Mouse (Mus musculus) liver, embryonic 14.5 days (tissue): ENCODE measurements around the gene Lrrc29. TPM values are rescaled to one million over a fixed set of nuclear protein-coding genes. Genes with fewer than 3 reads are reported as not detected.

Experiments used
- ATAC-seq: fragments of 200-750 bp; cut with Nextera tagmentation; 2 replicates; pipeline ENCODE4 v1.8.0; 2017; ENCODE audit warnings: moderate number of reproducible peaks, mild to moderate bottlenecking, moderate library complexity; ENCODE audit not compliant: insufficient read depth
- DNase-seq, 3 experiments: peaks; one replicate each; pipeline ENCODE4 v3.0.0-alpha.2; 2012 to 2013; ENCODE audit warnings: low read depth in 3 of 3, low spot score in 3 of 3
- H3K27ac ChIP-seq: fragments of 300-500 bp; sonication (generic); 2 replicates; pipeline ENCODE4 v1.5.1; 2014; ENCODE audit warnings: moderate library complexity, mild to moderate bottlenecking, control low read depth, inconsistent platforms
- H3K27me3 ChIP-seq: fragments of 300-500 bp; sonication (generic); 2 replicates; pipeline ENCODE4 v1.6.1; 2014; ENCODE audit warnings: mild to moderate bottlenecking, low read length, moderate library complexity; ENCODE audit not compliant: control insufficient read depth, insufficient read depth
- H3K36me3 ChIP-seq: fragments of 300-500 bp; sonication (generic); replicated peaks from 2 replicates; pipeline ENCODE4 v1.6.1; 2014; ENCODE audit warnings: low read depth; ENCODE audit not compliant: control insufficient read depth, insufficient read depth
- H3K4me1 ChIP-seq, 2 experiments: fragments of 200-500 bp in 1 of 2; fragments of 300-500 bp in 1 of 2; sonication (generic) in 1 of 2; replicated peaks; 2 replicates each; pipeline ENCODE4 v1.6.1; 2012 to 2014; ENCODE audit warnings: antibody characterized with exemption in 1 of 2, inconsistent platforms in 1 of 2, low read length in 1 of 2; ENCODE audit not compliant: control insufficient read depth in 2 of 2, insufficient read depth in 2 of 2
- H3K4me2 ChIP-seq: fragments of 300-500 bp; sonication (generic); 2 replicates; pipeline ENCODE4 v1.6.1; 2014; ENCODE audit warnings: low read depth, mild to moderate bottlenecking, control low read depth, moderate library complexity
- H3K4me3 ChIP-seq, 2 experiments: fragments of 200-500 bp in 1 of 2; fragments of 300-500 bp in 1 of 2; sonication (generic) in 1 of 2; 2 replicates each; pipeline ENCODE4 v1.5.1; 2012 to 2014; ENCODE audit warnings: low read depth in 2 of 2, low read length in 2 of 2, mild to moderate bottlenecking in 2 of 2, control low read depth in 1 of 2, inconsistent platforms in 1 of 2, moderate library complexity in 1 of 2; ENCODE audit not compliant: insufficient read depth in 1 of 2
- H3K9ac ChIP-seq: fragments of 300-500 bp; sonication (generic); replicated peaks from 2 replicates; pipeline ENCODE4 v1.6.1; 2014; ENCODE audit warnings: mild to moderate bottlenecking, control low read depth, moderate library complexity
- H3K9me3 ChIP-seq: fragments of 300-500 bp; sonication (generic); 2 replicates; pipeline ENCODE4 v1.6.1; 2016; ENCODE audit warnings: low read length, mixed read lengths; ENCODE audit not compliant: control insufficient read depth
- CTCF ChIP-seq: IDR thresholded peaks from 2 replicates; pipeline ENCODE4 v1.5.1; 2016; ENCODE audit warnings: antibody characterized with exemption, low read depth, control low read depth
- EP300 ChIP-seq: IDR thresholded peaks from 2 replicates; pipeline ENCODE4 v1.6.1; 2016; ENCODE audit warnings: antibody characterized with exemption, low read depth
- WGBS: fragments of 180-500 bp; shearing (Covaris S2); extraction: QIAGEN DNeasy Blood & Tissue Kit; methylation state at CpG from one replicate; pipeline ENCODE4 v1.1.7; 2014; ENCODE audit not compliant: insufficient replicate concordance; 5-methylcytosine and 5-hydroxymethylcytosine counted together
- microRNA counts: library from miRNA; unstranded; fragments of <30 nt; microRNA quantifications from one replicate; lab custom pipeline; 2016
- microRNA-seq: library from miRNA; unstranded; fragments of <30 nt; microRNA quantifications from one replicate; pipeline ENCODE4, GENCODE M21; 2016
- polyA plus RNA-seq, 2 experiments: library from polyadenylated mRNA; depleted of rRNA in 1 of 2; stranded (reverse) in 1 of 2; unstranded in 1 of 2; fragments of >200 nt; fragmentation: Nextera tagmentation in 1 of 2; extraction: Ambion mirVana in 1 of 2; gene quantifications; 2 replicates each; pipeline versions ENCODE4 v1.2.1 to v1.2.3; 2012 to 2014

Lrrc29 gene
- polyA plus RNA-seq, 2 experiments: 9.1 to 10.4 TPM

- Histone ChIP-seq H3K4me3 (peak overlapping the region; percentile 78 to 89; a peak in 3 of 4 replicates), H3K36me3 (no peaks in the 10 kb centered on the region), H3K9me3 (no peaks in the 10 kb centered on the region), H3K4me2 (peak overlapping the region; percentile 98), H3K9ac (no peak overlapping the region), H3K4me1 (peaks cover 6 to 16% of the 10 kb centered on the region in 2 experiments), H3K27me3 (peaks cover 43% of the 10 kb centered on the region), H3K27ac (no peak overlapping the region)
- WGBS: 43% methylated on average over 16 of the region's 16 CpGs
- ATAC-seq (no peak), DNase-seq (no peak)
- TF ChIP-seq EP300 (no peak), CTCF (no peak)
Observed at GRCm38 (mm10) chr8:105263244-105263912, 62.7 kb downstream of the Lrrc29 start.

MicroRNAs within 50 kb of the gene (microRNA counts, 519-probe panel; counts per million panel counts)
- 69.9 counts per million for microRNA mmu-miR-328 (lab: Ali Mortazavi, UCI)

Small RNAs within 50 kb of the gene (microRNA-seq; reads per million reads assigned to microRNA genes)
- gene Gm27320 (not detected), gene Mir328 (373 reads per million, percentile 62 among the genes with 10 or more reads in this experiment)

Other genes with a start within 250 kb of the Lrrc29 start
- gene Ces3b, start 242.5 kb downstream of the Lrrc29 start, polyA plus RNA-seq (2012; rRNA removed): not detected in 2 replicates
- not detected in 2 replicates for gene Ces3b, start 242.5 kb downstream of the Lrrc29 start, polyA plus RNA-seq (2014; fragmentation: Nextera tagmentation; extraction: Ambion mirVana)
- gene Ces4a, start 194.5 kb downstream of the Lrrc29 start, polyA plus RNA-seq (2012; rRNA removed): not detected in 2 replicates
- not detected in 2 replicates for gene Ces4a, start 194.5 kb downstream of the Lrrc29 start, polyA plus RNA-seq (2014; fragmentation: Nextera tagmentation; extraction: Ambion mirVana)
- gene Cbfb, start 155.6 kb downstream of the Lrrc29 start, polyA plus RNA-seq (2012; rRNA removed): 3.6 and 5.8 TPM in 2 replicates
- gene Cbfb, start 155.6 kb downstream of the Lrrc29 start, polyA plus RNA-seq (2014; fragmentation: Nextera tagmentation; extraction: Ambion mirVana): 7.5 and 7.8 TPM in 2 replicates
- 10.7 and 11.9 TPM in 2 replicates for gene D230025D16Rik, start 101.1 kb downstream of the Lrrc29 start, polyA plus RNA-seq (2012; rRNA removed)
- 14.7 and 16.7 TPM in 2 replicates for gene D230025D16Rik, start 101.1 kb downstream of the Lrrc29 start, polyA plus RNA-seq (2014; fragmentation: Nextera tagmentation; extraction: Ambion mirVana)
- 1.6 and 1.7 TPM in 2 replicates for gene B3gnt9, start 71.1 kb downstream of the Lrrc29 start, polyA plus RNA-seq (2012; rRNA removed)
- gene B3gnt9, start 71.1 kb downstream of the Lrrc29 start, polyA plus RNA-seq (2014; fragmentation: Nextera tagmentation; extraction: Ambion mirVana): 2.3 and 3.1 TPM in 2 replicates
- 5.5 and 6.0 TPM in 2 replicates for gene Tradd, start 61.7 kb downstream of the Lrrc29 start, polyA plus RNA-seq (2012; rRNA removed)
- gene Tradd, start 61.7 kb downstream of the Lrrc29 start, polyA plus RNA-seq (2014; fragmentation: Nextera tagmentation; extraction: Ambion mirVana): 11.5 and 15.8 TPM in 2 replicates
- 1.0 and 1.3 TPM in 2 replicates for gene Fbxl8, start 61.6 kb downstream of the Lrrc29 start, polyA plus RNA-seq (2012; rRNA removed)
- gene Fbxl8, start 61.6 kb downstream of the Lrrc29 start, polyA plus RNA-seq (2014; fragmentation: Nextera tagmentation; extraction: Ambion mirVana): 0.75 and 0.83 TPM in 2 replicates
- 0.03 TPM in 1 of 2 replicates, not detected in the other for gene Hsf4, start 56.5 kb downstream of the Lrrc29 start, polyA plus RNA-seq (2012; rRNA removed)
- gene Hsf4, start 56.5 kb downstream of the Lrrc29 start, polyA plus RNA-seq (2014; fragmentation: Nextera tagmentation; extraction: Ambion mirVana): 0.08 TPM in 1 of 2 replicates, not detected in the other
- gene Nol3, start 50.1 kb downstream of the Lrrc29 start, polyA plus RNA-seq (2012; rRNA removed): 0.02 and 0.03 TPM in 2 replicates
- not detected in 2 replicates for gene Nol3, start 50.1 kb downstream of the Lrrc29 start, polyA plus RNA-seq (2014; fragmentation: Nextera tagmentation; extraction: Ambion mirVana)
- 1.3 and 1.6 TPM in 2 replicates for gene 4931428F04Rik, start 36.4 kb downstream of the Lrrc29 start, polyA plus RNA-seq (2012; rRNA removed)
- gene 4931428F04Rik, start 36.4 kb downstream of the Lrrc29 start, polyA plus RNA-seq (2014; fragmentation: Nextera tagmentation; extraction: Ambion mirVana): 0.48 and 0.62 TPM in 2 replicates
- 6.2 and 6.5 TPM in 2 replicates for gene Exoc3l, start 30.2 kb downstream of the Lrrc29 start, polyA plus RNA-seq (2012; rRNA removed)
- gene Exoc3l, start 30.2 kb downstream of the Lrrc29 start, polyA plus RNA-seq (2014; fragmentation: Nextera tagmentation; extraction: Ambion mirVana): 4.5 and 4.7 TPM in 2 replicates
- gene E2f4, start 28.6 kb downstream of the Lrrc29 start, polyA plus RNA-seq (2012; rRNA removed): 275 and 297 TPM in 2 replicates
- gene E2f4, start 28.6 kb downstream of the Lrrc29 start, polyA plus RNA-seq (2014; fragmentation: Nextera tagmentation; extraction: Ambion mirVana): 206 and 227 TPM in 2 replicates
- gene Elmo3, start 20.7 kb downstream of the Lrrc29 start, polyA plus RNA-seq (2012; rRNA removed): 3.6 and 4.2 TPM in 2 replicates
- 2.5 and 2.8 TPM in 2 replicates for gene Elmo3, start 20.7 kb downstream of the Lrrc29 start, polyA plus RNA-seq (2014; fragmentation: Nextera tagmentation; extraction: Ambion mirVana)
- 59.1 and 66.5 TPM in 2 replicates for gene Tmem208, start 76 bp upstream of the Lrrc29 start, polyA plus RNA-seq (2012; rRNA removed)
- gene Tmem208, start 76 bp upstream of the Lrrc29 start, polyA plus RNA-seq (2014; fragmentation: Nextera tagmentation; extraction: Ambion mirVana): 103 and 107 TPM in 2 replicates
- 3.4 and 4.4 TPM in 2 replicates for gene Fhod1, start 21.7 kb upstream of the Lrrc29 start, polyA plus RNA-seq (2012; rRNA removed)
- gene Fhod1, start 21.7 kb upstream of the Lrrc29 start, polyA plus RNA-seq (2014; fragmentation: Nextera tagmentation; extraction: Ambion mirVana): 0.42 and 0.82 TPM in 2 replicates
- gene Slc9a5, start 22.6 kb upstream of the Lrrc29 start, polyA plus RNA-seq (2012; rRNA removed): 0.87 and 0.90 TPM in 2 replicates
- gene Slc9a5, start 22.6 kb upstream of the Lrrc29 start, polyA plus RNA-seq (2014; fragmentation: Nextera tagmentation; extraction: Ambion mirVana): 0.08 and 0.14 TPM in 2 replicates
- 0.08 TPM in 2 replicates for gene Plekhg4, start 47.0 kb upstream of the Lrrc29 start, polyA plus RNA-seq (2012; rRNA removed)
- 0.06 TPM in 2 replicates for gene Plekhg4, start 47.0 kb upstream of the Lrrc29 start, polyA plus RNA-seq (2014; fragmentation: Nextera tagmentation; extraction: Ambion mirVana)
- not detected in 2 replicates for gene Kctd19, start 87.2 kb upstream of the Lrrc29 start, polyA plus RNA-seq (2012; rRNA removed)
- gene Kctd19, start 87.2 kb upstream of the Lrrc29 start, polyA plus RNA-seq (2014; fragmentation: Nextera tagmentation; extraction: Ambion mirVana): not detected in 2 replicates
- 0.04 and 0.09 TPM in 2 replicates for gene Lrrc36, start 87.3 kb upstream of the Lrrc29 start, polyA plus RNA-seq (2012; rRNA removed)
- gene Lrrc36, start 87.3 kb upstream of the Lrrc29 start, polyA plus RNA-seq (2014; fragmentation: Nextera tagmentation; extraction: Ambion mirVana): 0.08 and 0.10 TPM in 2 replicates
- gene Tppp3, start 145.2 kb upstream of the Lrrc29 start, polyA plus RNA-seq (2012; rRNA removed): 0.49 and 0.60 TPM in 2 replicates
- gene Tppp3, start 145.2 kb upstream of the Lrrc29 start, polyA plus RNA-seq (2014; fragmentation: Nextera tagmentation; extraction: Ambion mirVana): 0.49 and 0.63 TPM in 2 replicates
- gene Zdhhc1, start 170.6 kb upstream of the Lrrc29 start, polyA plus RNA-seq (2012; rRNA removed): 2.2 and 2.4 TPM in 2 replicates
- gene Zdhhc1, start 170.6 kb upstream of the Lrrc29 start, polyA plus RNA-seq (2014; fragmentation: Nextera tagmentation; extraction: Ambion mirVana): 0.90 and 1.2 TPM in 2 replicates
- gene Hsd11b2, start 192.5 kb upstream of the Lrrc29 start, polyA plus RNA-seq (2012; rRNA removed): 1.1 TPM in 2 replicates
- gene Hsd11b2, start 192.5 kb upstream of the Lrrc29 start, polyA plus RNA-seq (2014; fragmentation: Nextera tagmentation; extraction: Ambion mirVana): 0.42 and 0.99 TPM in 2 replicates
- gene Atp6v0d1, start 239.8 kb upstream of the Lrrc29 start, polyA plus RNA-seq (2012; rRNA removed): 36.0 and 40.1 TPM in 2 replicates
- 44.3 and 46.3 TPM in 2 replicates for gene Atp6v0d1, start 239.8 kb upstream of the Lrrc29 start, polyA plus RNA-seq (2014; fragmentation: Nextera tagmentation; extraction: Ambion mirVana)